Mouse (Mus musculus) kidney, embryonic 16.5 days (tissue): Measurements from ENCODE around the gene Olfml2a. TPM values are rescaled to one million over a fixed set of nuclear protein-coding genes. Genes with fewer than 3 reads are reported as not detected.

ENCODE experiments used
- ATAC-seq: fragments of 200-750 bp; cut with Nextera tagmentation; 2 replicates; pipeline ENCODE4 v1.8.0; 2017; ENCODE audit warnings: moderate TSS enrichment; ENCODE audit not compliant: low FRiP score, low TSS enrichment
- H3K27ac ChIP-seq: fragments of 300-500 bp; sonication (generic); 2 replicates; pipeline ENCODE4 v1.5.1; 2014; ENCODE audit warnings: low read length
- H3K27me3 ChIP-seq: fragments of 300-500 bp; sonication (generic); 2 replicates; pipeline ENCODE4 v1.6.1; 2014; ENCODE audit warnings: low read length, control low read depth, mixed read lengths; ENCODE audit not compliant: insufficient read depth
- H3K36me3 ChIP-seq: fragments of 300-500 bp; sonication (generic); 2 replicates; pipeline ENCODE4 v1.6.1; 2014; ENCODE audit warnings: low read length, control low read depth, mixed read lengths; ENCODE audit not compliant: insufficient read depth
- H3K4me1 ChIP-seq: fragments of 300-500 bp; sonication (generic); 2 replicates; pipeline ENCODE4 v1.6.1; 2014; ENCODE audit warnings: low read length, control low read depth, mixed read lengths; ENCODE audit not compliant: insufficient read depth
- H3K4me2 ChIP-seq: fragments of 300-500 bp; sonication (generic); replicated peaks from 2 replicates; pipeline ENCODE4 v1.6.1; 2014; ENCODE audit warnings: low read depth, low read length
- H3K4me3 ChIP-seq: fragments of 300-500 bp; sonication (generic); 2 replicates; pipeline ENCODE4 v1.5.1; 2014; ENCODE audit warnings: mild to moderate bottlenecking, low read length
- H3K9ac ChIP-seq: fragments of 300-500 bp; sonication (generic); replicated peaks from 2 replicates; pipeline ENCODE4 v1.6.1; 2014; ENCODE audit warnings: low read length
- H3K9me3 ChIP-seq: fragments of 300-500 bp; sonication (generic); 2 replicates; pipeline ENCODE4 v1.6.1; 2016; ENCODE audit warnings: low read length, control low read depth
- WGBS: fragments of 180-500 bp; shearing (Covaris S2); extraction: QIAGEN DNeasy Blood & Tissue Kit; methylation state at CpG from one replicate; pipeline ENCODE4 v1.1.7; 2014; 5-methylcytosine and 5-hydroxymethylcytosine counted together
- polyA plus RNA-seq: library from polyadenylated mRNA; unstranded; fragments of >200 nt; fragmentation: Nextera tagmentation; extraction: Ambion mirVana; gene quantifications from 2 replicates; pipeline ENCODE4 v1.2.1, GENCODE M21; 2015

The Olfml2a gene
- polyA plus RNA-seq, 1 experiment from 2014 or later, result 5.0 TPM

DNA sequence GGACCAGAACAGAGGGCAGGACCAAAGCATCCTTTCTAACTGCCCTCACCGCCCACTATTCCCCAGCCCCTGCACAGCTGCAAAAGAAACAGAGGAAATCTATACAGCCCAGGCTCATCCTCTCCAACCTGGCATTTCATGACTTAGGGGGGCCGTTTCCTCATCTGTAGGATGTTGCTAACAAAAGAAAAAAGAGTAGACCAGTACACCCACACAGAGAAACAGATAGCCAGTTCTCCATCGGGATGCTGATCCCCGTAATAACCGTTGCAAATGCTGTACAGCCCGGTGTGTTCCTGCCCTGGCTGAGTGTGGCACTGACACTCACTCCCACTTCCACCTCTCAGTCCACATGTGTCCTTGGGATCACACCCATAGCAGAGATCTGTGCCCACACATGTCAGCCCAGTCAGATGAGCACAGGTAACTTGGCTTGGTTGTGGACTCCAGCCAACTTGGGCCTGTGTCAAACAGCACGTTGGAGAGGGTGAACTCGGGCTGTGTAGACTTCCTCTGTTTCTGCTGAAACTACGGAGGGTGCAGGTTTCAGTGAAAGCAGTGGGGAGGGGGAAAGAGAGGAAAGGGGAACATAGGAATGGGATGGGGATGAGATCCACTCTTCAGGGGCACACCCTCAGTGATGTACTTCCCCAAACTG is 5.1 kb downstream of the Olfml2a start:
- no peak for ATAC-seq
- H3K4me1 ChIP-seq, result peaks cover 18% of the 10 kb centered on the region
- H3K27ac ChIP-seq, result no peak overlapping the region
- no peak overlapping the region for H3K4me2 ChIP-seq
- no peaks in the 10 kb centered on the region for H3K9me3 ChIP-seq
- H3K36me3 ChIP-seq, result no peaks in the 10 kb centered on the region
- 66% methylated on average over 9 of the region's 9 CpGs for WGBS
- no peaks in the 10 kb centered on the region for H3K27me3 ChIP-seq
- no peak overlapping the region for H3K9ac ChIP-seq
- H3K4me3 ChIP-seq, result no peak overlapping the region

GRCm38 (mm10) chr2:38937396-38937795 is 5.6 kb downstream of the Olfml2a start:
- H3K4me1 ChIP-seq, result peaks cover 16% of the 10 kb centered on the region
- no peaks in the 10 kb centered on the region for H3K27me3 ChIP-seq
- no peak for ATAC-seq
- no peaks in the 10 kb centered on the region for H3K9me3 ChIP-seq
- H3K9ac ChIP-seq, result no peak overlapping the region
- H3K4me2 ChIP-seq, result no peak overlapping the region
- WGBS, result 79% methylated on average over 3 of the region's 3 CpGs
- H3K4me3 ChIP-seq, result no peak overlapping the region
- no peak overlapping the region for H3K27ac ChIP-seq
- no peaks in the 10 kb centered on the region for H3K36me3 ChIP-seq

DNA sequence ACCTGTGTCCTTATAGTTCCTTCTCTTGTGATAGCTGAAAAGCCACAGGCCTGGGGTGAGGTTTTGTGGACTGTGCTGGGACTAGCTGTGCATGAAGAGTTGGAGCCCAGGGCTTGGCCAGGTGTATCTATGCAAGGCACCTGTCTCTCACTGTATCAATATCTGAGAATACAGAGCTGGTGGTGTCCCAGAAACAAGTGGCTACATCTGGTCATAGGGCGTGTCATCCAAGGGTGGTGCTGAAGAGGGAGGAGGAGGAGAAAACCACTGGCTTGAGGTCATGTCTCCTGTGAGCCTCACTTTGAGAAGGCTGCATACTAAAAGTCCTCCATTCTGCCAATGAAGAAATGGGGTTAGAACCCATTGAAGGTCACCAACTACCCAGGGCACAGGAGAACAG is 6.2 kb downstream of the Olfml2a start:
- no peak overlapping the region for H3K27ac ChIP-seq
- no peak overlapping the region for H3K9ac ChIP-seq
- no peak overlapping the region for H3K4me3 ChIP-seq
- H3K9me3 ChIP-seq, result no peaks in the 10 kb centered on the region
- no peak overlapping the region for H3K4me2 ChIP-seq
- no peaks in the 10 kb centered on the region for H3K36me3 ChIP-seq
- no peak for ATAC-seq
- no peaks in the 10 kb centered on the region for H3K27me3 ChIP-seq
- peaks cover 16% of the 10 kb centered on the region for H3K4me1 ChIP-seq
- WGBS, result 69% methylated on average over 1 of the region's 1 CpGs

- Histone ChIP-seq H3K9ac (no peak overlapping the region), H3K27ac (no peak overlapping the region), H3K27me3 (no peaks in the 10 kb centered on the region), H3K4me2 (no peak overlapping the region), H3K4me3 (no peak overlapping the region), H3K4me1 (peaks cover 7% of the 10 kb centered on the region), H3K9me3 (no peaks in the 10 kb centered on the region), H3K36me3 (no peaks in the 10 kb centered on the region)
- no peak for ATAC-seq
- 72% methylated on average over 2 of the region's 2 CpGs for WGBS
These were observed 7.3 kb downstream of the Olfml2a start for GRCm38 (mm10) chr2:38939047-38939446.

GRCm38 (mm10) chr2:38941426-38941825 is 9.6 kb downstream of the Olfml2a start:
- H3K27me3 ChIP-seq, result no peaks in the 10 kb centered on the region
- no peaks in the 10 kb centered on the region for H3K4me1 ChIP-seq
- H3K4me2 ChIP-seq, result no peak overlapping the region
- no peak for ATAC-seq
- no peak overlapping the region for H3K9ac ChIP-seq
- H3K4me3 ChIP-seq, result no peak overlapping the region
- no peaks in the 10 kb centered on the region for H3K9me3 ChIP-seq
- no peaks in the 10 kb centered on the region for H3K36me3 ChIP-seq
- H3K27ac ChIP-seq, result no peak overlapping the region
- 67% methylated on average over 14 of the region's 14 CpGs for WGBS

- H3K27ac ChIP-seq, result no peak overlapping the region
- no peaks in the 10 kb centered on the region for H3K9me3 ChIP-seq
- no peak for ATAC-seq
- WGBS, result 66% methylated on average over 2 of the region's 2 CpGs
- H3K4me1 ChIP-seq, result no peaks in the 10 kb centered on the region
- no peaks in the 10 kb centered on the region for H3K27me3 ChIP-seq
- H3K9ac ChIP-seq, result no peak overlapping the region
- H3K4me2 ChIP-seq, result no peak overlapping the region
- H3K36me3 ChIP-seq, result no peaks in the 10 kb centered on the region
- no peak overlapping the region for H3K4me3 ChIP-seq
These were observed 10.1 kb downstream of the Olfml2a start for GRCm38 (mm10) chr2:38941898-38942297.

- H3K36me3 ChIP-seq, result no peaks in the 10 kb centered on the region
- H3K27ac ChIP-seq, result no peak overlapping the region
- no peak overlapping the region for H3K9ac ChIP-seq
- H3K4me2 ChIP-seq, result no peak overlapping the region
- no peaks in the 10 kb centered on the region for H3K9me3 ChIP-seq
- H3K4me3 ChIP-seq, result no peak overlapping the region
- no peaks in the 10 kb centered on the region for H3K27me3 ChIP-seq
- ATAC-seq, result no peak
- 72% methylated on average over 5 of the region's 5 CpGs for WGBS
- H3K4me1 ChIP-seq, result no peaks in the 10 kb centered on the region
These were observed 11.4 kb downstream of the Olfml2a start for GRCm38 (mm10) chr2:38943161-38943560.

DNA sequence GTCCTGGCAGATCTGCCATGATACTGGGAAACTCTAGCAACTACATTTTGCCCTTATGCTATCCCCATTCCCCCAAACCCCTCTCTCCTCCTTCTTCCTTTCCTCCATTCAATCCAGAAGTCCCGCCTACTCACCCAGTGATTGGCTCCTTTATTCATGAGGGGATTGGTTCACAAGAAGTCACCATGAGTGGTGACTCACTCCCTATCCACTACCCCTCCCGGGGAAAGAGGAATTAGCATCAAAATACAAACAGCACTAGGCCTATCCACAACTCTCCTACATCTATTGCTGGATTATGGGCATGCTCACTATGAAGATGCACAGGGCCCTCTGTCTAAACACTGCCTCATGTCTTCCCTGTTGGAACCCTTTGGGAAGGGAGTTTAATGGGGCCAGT is 12.2 kb downstream of the Olfml2a start:
- H3K4me2 ChIP-seq, result no peak overlapping the region
- H3K4me1 ChIP-seq, result no peaks in the 10 kb centered on the region
- no peak for ATAC-seq
- no peaks in the 10 kb centered on the region for H3K27me3 ChIP-seq
- no peaks in the 10 kb centered on the region for H3K36me3 ChIP-seq
- no peak overlapping the region for H3K27ac ChIP-seq
- H3K9me3 ChIP-seq, result no peaks in the 10 kb centered on the region
- H3K4me3 ChIP-seq, result no peak overlapping the region
- no peak overlapping the region for H3K9ac ChIP-seq
- WGBS, result 39% methylated on average over 2 of the region's 2 CpGs

DNA sequence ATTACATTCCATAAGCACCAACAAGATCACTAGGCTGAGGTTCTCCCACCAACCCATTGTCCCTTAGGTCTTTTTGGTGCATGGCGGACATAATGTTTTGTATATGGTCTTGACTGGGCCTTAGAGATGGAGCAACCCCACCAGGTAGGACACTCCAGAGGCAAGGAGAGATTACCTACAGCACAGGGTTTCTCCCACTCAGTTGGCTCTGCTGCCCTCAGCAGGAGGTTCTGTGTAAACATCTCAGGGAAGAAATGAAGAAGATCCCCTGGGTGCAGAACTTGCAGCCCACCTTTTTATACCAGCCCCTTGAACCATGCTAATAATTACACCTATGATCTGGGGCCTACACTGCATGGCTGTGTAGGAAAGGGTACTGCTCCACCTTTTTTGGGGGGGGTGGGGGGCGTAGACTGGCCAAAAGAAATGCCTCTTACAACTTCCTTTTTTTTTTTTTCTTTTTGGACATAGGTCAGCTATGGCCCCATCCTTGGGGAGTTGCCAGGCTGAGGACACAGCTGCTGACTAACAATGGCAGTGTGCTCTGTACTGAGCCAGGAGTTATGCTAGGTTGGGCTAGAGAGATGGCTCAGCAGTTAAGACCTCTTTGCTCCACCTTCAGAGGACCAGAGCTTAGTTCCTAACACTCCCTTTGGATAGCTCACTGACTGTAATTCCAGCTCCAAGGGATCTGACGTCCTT is 12.8 kb downstream of the Olfml2a start:
- Histone ChIP-seq H3K27me3 (no peaks in the 10 kb centered on the region), H3K9ac (no peak overlapping the region), H3K36me3 (no peaks in the 10 kb centered on the region), H3K27ac (no peak overlapping the region), H3K4me1 (no peaks in the 10 kb centered on the region), H3K4me2 (no peak overlapping the region), H3K4me3 (no peak overlapping the region), H3K9me3 (no peaks in the 10 kb centered on the region)
- ATAC-seq, result no peak
- WGBS, result 79% methylated on average over 3 of the region's 3 CpGs

GRCm38 (mm10) chr2:38947566-38947965 is 15.8 kb downstream of the Olfml2a start:
- 68% methylated on average over 7 of the region's 7 CpGs for WGBS

More at GRCm38 (mm10) chr2:38947566-38947965, 15.8 kb downstream of the Olfml2a start:
- no peak overlapping the region for H3K4me2 ChIP-seq
- no peak for ATAC-seq
- H3K36me3 ChIP-seq, result no peaks in the 10 kb centered on the region
- H3K4me3 ChIP-seq, result no peak overlapping the region
- peak overlapping the region; percentile 57; the same call in 1 of the 2 replicates for H3K27ac ChIP-seq
- H3K27me3 ChIP-seq, result no peaks in the 10 kb centered on the region
- no peaks in the 10 kb centered on the region for H3K9me3 ChIP-seq
- H3K9ac ChIP-seq, result no peak overlapping the region
- H3K4me1 ChIP-seq, result no peaks in the 10 kb centered on the region
